Mouse (Mus musculus) spleen, postnatal 4 days (tissue): Measurements from ENCODE around the gene Zfp619.
"Not testable (repeated sequence)": the region's sequence is repeated elsewhere in the genome, so short reads cannot be mapped to it uniquely, and the experiment has no call there.

ENCODE experiments used
- DNase-seq, 2 experiments: peaks; one replicate each; pipeline ENCODE4 v3.0.0; 2022; ENCODE audit warnings: low spot score in 2 of 2

Gene Zfp619

DNA sequence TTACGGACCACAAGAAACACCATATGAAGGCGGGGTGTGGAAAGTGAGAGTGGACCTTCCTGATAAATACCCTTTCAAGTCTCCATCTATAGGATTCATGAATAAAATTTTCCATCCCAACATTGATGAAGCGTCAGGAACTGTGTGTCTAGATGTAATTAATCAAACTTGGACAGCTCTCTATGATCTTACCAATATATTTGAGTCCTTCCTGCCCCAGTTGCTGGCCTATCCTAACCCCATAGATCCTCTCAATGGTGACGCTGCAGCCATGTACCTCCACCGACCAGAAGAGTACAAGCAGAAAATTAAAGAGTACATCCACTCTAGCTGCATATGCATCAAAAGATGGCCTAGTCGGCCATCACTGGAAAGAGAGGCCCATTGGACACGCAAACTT lies 71.5 kb downstream of the Zfp619 start:
- not testable (repeated sequence) for DNase-seq
